Mouse (Mus musculus) neural tube, embryonic 13.5 days (tissue): ENCODE measurements around the gene Hdx. TPM values are rescaled to one million over a fixed set of nuclear protein-coding genes. Genes with fewer than 3 reads are reported as not detected.

Experiments
- ATAC-seq: fragments of 200-750 bp; cut with Nextera tagmentation; 2 replicates; pipeline ENCODE4 v1.8.0; 2017; ENCODE audit warnings: low read depth, mild to moderate bottlenecking, moderate TSS enrichment, moderate library complexity
- H3K27ac ChIP-seq: fragments of 300-500 bp; sonication (generic); replicated peaks from 2 replicates; pipeline ENCODE4 v1.5.1; 2015; ENCODE audit warnings: moderate library complexity, mild to moderate bottlenecking, inconsistent platforms
- H3K27me3 ChIP-seq: fragments of 300-500 bp; sonication (generic); 2 replicates; pipeline ENCODE4 v1.6.1; 2015; ENCODE audit warnings: mild to moderate bottlenecking, inconsistent platforms
- H3K36me3 ChIP-seq: fragments of 300-500 bp; sonication (generic); 2 replicates; pipeline ENCODE4 v1.6.1; 2015; ENCODE audit warnings: mild to moderate bottlenecking, inconsistent platforms
- H3K4me1 ChIP-seq: fragments of 300-500 bp; sonication (generic); replicated peaks from 2 replicates; pipeline ENCODE4 v1.6.1; 2015; ENCODE audit warnings: inconsistent platforms
- H3K4me2 ChIP-seq: fragments of 300-500 bp; sonication (generic); 2 replicates; pipeline ENCODE4 v1.6.1; 2015; ENCODE audit warnings: inconsistent platforms, mild to moderate bottlenecking, moderate library complexity
- H3K4me3 ChIP-seq: fragments of 300-500 bp; sonication (generic); 2 replicates; pipeline ENCODE4 v1.5.1; 2015; ENCODE audit warnings: mild to moderate bottlenecking, inconsistent platforms
- H3K9ac ChIP-seq: fragments of 300-500 bp; sonication (generic); 2 replicates; pipeline ENCODE4 v1.6.1; 2015; ENCODE audit warnings: moderate library complexity, mild to moderate bottlenecking, inconsistent platforms
- H3K9me3 ChIP-seq: fragments of 300-500 bp; sonication (generic); 2 replicates; pipeline ENCODE4 v1.6.1; 2016; ENCODE audit warnings: inconsistent platforms
- WGBS: fragments of 180-500 bp; shearing (Covaris S2); methylation state at CpG from one replicate; pipeline ENCODE4 v1.1.7; 2015; 5-methylcytosine and 5-hydroxymethylcytosine counted together
- polyA plus RNA-seq: library from polyadenylated mRNA; unstranded; fragments of >200 nt; fragmentation: Nextera tagmentation; extraction: Ambion mirVana; gene quantifications from 2 replicates; pipeline ENCODE4 v1.2.1, GENCODE M21; 2015

Hdx gene
- polyA plus RNA-seq, result 2.0 TPM in 2 replicates

DNA sequence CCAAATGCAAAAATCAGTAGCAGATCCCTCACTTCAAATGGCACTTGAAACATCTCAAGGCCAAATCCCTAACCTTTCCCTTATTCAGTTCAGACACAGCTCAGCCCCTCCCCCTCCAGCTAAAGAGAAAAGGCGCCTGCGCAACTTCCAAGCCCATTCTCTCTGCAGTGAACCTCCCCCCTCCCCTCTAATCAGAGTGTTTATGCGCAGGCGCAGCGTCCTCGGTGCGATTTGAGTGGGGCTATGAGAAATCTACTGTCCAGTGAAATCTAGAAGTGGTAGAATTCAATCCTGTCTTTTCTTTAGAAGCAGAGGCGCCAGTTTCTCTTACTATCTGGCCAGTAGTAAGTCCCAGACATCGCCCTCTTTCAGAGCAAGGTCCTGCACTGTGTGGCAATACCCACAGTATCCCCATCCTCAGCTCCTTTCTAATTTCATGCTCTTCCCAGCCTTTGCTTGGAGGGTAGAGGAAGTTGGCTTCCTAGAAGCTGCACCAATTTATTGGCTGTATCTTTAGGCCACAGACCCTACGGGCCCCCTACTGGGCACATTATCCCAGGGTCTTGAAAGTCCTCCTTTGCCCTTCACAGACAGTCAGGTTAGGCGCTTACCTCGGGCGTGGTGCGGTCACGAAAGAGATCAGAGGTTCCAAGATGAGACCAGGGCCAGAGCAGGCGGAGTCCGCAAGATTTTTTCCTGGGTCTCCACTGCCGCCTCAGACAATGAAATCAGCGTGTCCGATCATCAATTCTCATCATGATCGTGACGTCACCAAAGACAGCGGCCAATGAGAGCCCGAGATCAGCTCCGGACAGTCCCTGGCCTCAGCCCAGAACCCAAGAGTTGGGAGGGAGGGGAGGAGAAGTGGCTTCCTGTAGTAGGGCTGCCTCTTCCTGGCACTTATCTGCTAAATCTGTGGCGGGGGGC is at the start of gene Hdx:
Gene Hdx, minus strand, starts transcription at position 724 of the 927 bp plus-strand sequence.
- Histone ChIP-seq H3K36me3 (no peaks in the 10 kb centered on the region), H3K4me2 (peak within 1 kb of the TSS; percentile 52), H3K4me1 (no peaks in the 10 kb centered on the region), H3K9ac (peak within 1 kb of the TSS; percentile 72), H3K27ac (peak within 1 kb of the TSS; percentile 86), H3K9me3 (no peaks in the 10 kb centered on the region), H3K4me3 (peak within 1 kb of the TSS; percentile 51), H3K27me3 (no peaks in the 10 kb centered on the region)
- 23% methylated on average over 26 of the region's 26 CpGs for WGBS
- ATAC-seq, result peak; percentile 96

DNA sequence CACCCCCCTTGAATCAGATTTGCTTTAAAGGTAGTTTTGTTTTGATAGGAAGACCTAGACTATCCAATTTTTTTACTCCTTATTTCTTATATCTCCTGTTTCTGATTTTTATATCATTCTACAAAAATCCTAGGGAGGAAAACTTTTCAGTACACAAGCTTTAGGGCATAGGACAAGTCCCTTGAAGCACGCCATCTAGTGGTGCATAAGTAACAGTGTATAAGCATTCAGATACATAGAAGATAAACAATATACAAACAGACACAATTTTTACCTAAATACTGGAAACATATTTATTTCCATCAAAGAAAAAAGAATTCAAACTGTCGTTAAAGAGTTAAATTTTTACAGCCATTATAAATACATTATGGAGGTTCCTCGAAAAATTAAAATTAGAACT is 11.2 kb downstream of the Hdx start:
- H3K36me3 ChIP-seq, result no peaks in the 10 kb centered on the region
- no peak overlapping the region for H3K4me2 ChIP-seq
- no peak overlapping the region for H3K27ac ChIP-seq
- no peak overlapping the region for H3K4me3 ChIP-seq
- H3K27me3 ChIP-seq, result no peaks in the 10 kb centered on the region
- no peak overlapping the region for H3K9ac ChIP-seq
- no peaks in the 10 kb centered on the region for H3K9me3 ChIP-seq
- no peaks in the 10 kb centered on the region for H3K4me1 ChIP-seq
- 59% methylated on average over 3 of the region's 3 CpGs for WGBS
- ATAC-seq, result no peak

DNA sequence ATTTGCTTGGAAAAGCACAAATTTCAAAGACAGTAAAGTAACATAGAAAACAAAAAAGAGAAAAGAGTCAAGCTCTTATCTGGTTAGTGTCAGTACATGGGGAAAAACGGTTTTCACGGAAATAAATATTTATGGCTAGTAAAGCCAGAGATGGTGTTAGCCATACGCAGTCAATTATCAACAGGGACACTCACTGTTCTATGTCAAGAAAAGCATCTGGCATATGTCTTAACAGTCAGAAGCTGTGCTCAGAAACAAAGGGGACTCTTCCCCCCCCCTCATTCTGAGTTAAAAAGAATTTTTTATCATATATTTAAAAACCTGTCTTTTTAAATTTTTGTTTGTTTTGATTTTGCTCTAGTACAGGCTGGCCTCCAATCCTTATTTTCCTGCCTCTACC is 25.2 kb downstream of the Hdx start:
- Histone ChIP-seq H3K9ac (no peak overlapping the region), H3K27ac (no peak overlapping the region), H3K4me3 (no peak overlapping the region), H3K9me3 (no peaks in the 10 kb centered on the region), H3K4me2 (no peak overlapping the region), H3K4me1 (no peaks in the 10 kb centered on the region), H3K27me3 (no peaks in the 10 kb centered on the region), H3K36me3 (no peaks in the 10 kb centered on the region)
- ATAC-seq, result no peak
- WGBS, result 52% methylated on average over 3 of the region's 3 CpGs

DNA sequence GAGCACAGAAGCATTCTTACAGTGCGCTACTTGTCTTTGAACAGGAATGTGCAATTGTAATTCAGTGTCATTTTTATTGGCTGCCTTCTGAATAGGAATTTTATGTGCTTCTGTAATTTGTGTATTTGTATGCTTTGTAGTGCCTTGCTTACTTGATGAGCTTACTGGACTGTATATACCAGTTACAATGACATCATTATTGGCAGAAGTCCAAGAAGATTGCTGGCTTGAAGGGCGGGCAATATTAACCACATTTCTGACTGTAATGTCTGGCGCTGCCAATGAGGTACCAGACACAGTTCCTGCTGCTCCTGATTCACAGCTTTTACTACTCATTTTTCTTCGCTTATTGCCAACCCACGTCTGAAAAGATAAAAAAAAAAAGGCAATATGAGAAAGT is 36.5 kb downstream of the Hdx start:
- Histone ChIP-seq H3K36me3 (no peaks in the 10 kb centered on the region), H3K27me3 (no peaks in the 10 kb centered on the region), H3K27ac (peak overlapping the region; percentile 28; the same call in 1 of the 2 replicates), H3K9me3 (no peaks in the 10 kb centered on the region), H3K9ac (no peak overlapping the region), H3K4me3 (no peak overlapping the region), H3K4me2 (no peak overlapping the region), H3K4me1 (no peaks in the 10 kb centered on the region)
- 49% methylated on average over 5 of the region's 5 CpGs for WGBS
- ATAC-seq, result no peak

DNA sequence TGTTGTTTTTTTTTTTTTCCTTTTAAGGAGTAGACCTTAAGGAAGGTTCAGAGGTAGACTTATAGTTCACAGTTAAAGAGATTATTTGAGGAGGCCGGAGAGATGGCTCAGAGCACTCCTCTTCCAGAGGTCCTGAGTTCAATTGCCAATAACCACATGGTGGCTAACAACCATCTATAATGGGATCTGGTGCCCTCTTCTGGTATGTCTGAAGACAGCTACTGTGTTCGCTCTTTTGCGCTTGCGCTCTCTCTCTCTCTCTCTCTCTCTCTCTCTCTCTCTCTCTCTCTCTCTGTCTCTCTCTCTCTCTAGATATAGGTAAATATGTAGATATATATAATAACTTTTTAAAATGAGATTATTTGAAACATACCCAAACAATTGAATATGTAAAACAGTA is 38.2 kb downstream of the Hdx start:
- no peak overlapping the region for H3K4me2 ChIP-seq
- no peak for ATAC-seq
- no peak overlapping the region for H3K9ac ChIP-seq
- no peak overlapping the region for H3K27ac ChIP-seq
- H3K27me3 ChIP-seq, result no peaks in the 10 kb centered on the region
- no peaks in the 10 kb centered on the region for H3K9me3 ChIP-seq
- H3K36me3 ChIP-seq, result no peaks in the 10 kb centered on the region
- WGBS, result 90% methylated on average over 4 of the region's 4 CpGs
- H3K4me1 ChIP-seq, result no peaks in the 10 kb centered on the region
- H3K4me3 ChIP-seq, result no peak overlapping the region

DNA sequence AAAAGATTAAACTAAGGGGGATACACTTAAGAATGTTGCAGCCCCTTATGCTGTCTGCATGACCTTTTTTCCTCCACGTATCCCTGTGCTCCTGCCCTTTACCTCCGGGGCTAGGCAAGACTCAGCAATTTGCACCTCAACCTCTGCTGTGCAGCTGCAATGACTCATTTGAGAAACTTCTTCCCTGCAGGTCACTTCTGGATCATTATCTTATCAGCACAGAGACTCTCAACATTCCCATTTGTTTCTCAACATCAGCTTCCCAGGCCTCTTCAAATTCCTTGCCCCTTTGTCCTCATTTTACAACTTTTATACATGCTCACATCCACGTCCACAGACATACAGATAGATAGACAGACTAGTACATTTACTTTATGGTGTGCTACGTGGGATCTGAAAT is 51.9 kb downstream of the Hdx start:
- Histone ChIP-seq H3K4me3 (no peak overlapping the region), H3K27me3 (no peaks in the 10 kb centered on the region), H3K4me1 (no peaks in the 10 kb centered on the region), H3K4me2 (no peak overlapping the region), H3K9me3 (no peaks in the 10 kb centered on the region), H3K27ac (no peak overlapping the region), H3K9ac (no peak overlapping the region), H3K36me3 (no peaks in the 10 kb centered on the region)
- WGBS, result 90% methylated on average over 4 of the region's 4 CpGs
- ATAC-seq, result no peak

DNA sequence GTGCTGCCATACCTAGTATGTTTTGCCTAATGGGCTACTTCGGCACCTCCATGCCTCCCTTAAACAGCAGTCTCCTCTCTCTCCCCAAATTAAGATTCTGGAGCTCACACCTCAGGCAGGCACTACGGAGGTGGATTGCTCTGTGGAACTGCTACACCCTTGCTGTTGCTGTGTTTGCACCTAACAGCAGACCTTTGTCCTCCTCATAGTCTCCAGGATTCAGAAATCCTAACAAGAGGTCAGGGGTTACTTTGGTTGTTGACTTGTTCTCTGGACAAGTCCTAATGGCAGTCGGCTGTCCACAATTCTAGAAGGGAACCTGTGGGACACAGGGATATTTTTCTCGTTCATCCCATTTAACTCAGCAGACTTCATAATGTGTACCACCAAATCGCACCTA is 56.3 kb downstream of the Hdx start:
- ATAC-seq, result no peak

DNA sequence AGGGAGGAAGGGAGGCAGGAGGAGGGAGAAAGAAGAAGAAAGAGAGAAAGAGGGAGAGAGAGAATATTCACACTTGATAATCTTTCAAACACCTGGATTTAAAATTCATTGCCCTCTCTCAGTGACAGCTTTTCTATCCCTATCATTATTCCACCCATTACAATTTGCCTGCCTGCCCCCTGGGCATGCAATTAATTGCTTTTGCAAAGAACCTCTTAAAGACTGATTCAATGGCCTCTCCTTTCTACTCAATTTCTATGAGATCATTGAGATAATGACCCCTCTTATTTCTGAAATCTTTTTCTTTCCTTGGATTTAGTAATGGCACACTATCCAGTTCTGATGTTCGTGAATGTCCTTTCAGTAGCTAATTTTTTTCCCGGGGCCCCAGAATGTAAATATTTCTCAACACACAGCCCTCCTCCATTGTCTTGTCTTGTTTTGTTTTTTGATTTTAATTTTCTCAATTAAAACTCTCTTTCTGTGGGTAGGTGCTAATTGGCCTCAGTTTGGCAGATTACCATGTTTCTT is 99.2 kb downstream of the Hdx start:
- Histone ChIP-seq H3K4me1 (no peaks in the 10 kb centered on the region), H3K27ac (no peak overlapping the region), H3K4me2 (no peak overlapping the region)

More for the DNA sequence above, 56.3 kb downstream of the Hdx start:
- Histone ChIP-seq H3K9ac (no peak overlapping the region), H3K36me3 (no peaks in the 10 kb centered on the region), H3K4me2 (no peak overlapping the region), H3K4me3 (no peak overlapping the region), H3K9me3 (no peaks in the 10 kb centered on the region), H3K27me3 (no peaks in the 10 kb centered on the region), H3K27ac (no peak overlapping the region), H3K4me1 (no peaks in the 10 kb centered on the region)
- WGBS, result 91% methylated on average over 5 of the region's 5 CpGs

DNA sequence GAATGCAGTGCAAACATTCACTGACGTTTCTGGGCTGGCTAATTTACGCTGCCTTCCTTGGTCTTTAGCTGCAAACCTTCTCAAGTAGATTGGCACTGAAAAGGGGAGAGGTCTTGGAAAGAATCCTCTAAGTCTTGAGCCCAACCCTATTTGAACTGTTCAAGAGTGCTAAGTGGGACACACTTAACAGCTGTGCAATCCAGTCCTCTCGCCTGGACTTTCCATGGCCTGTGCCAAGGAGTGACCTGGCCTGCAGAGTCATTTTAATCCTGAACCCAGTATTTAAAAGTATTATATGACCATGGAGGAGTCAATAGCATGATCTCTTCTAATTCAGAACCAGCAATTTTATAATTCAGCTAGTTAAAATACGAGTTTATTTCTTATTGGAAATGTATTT is 109.3 kb downstream of the Hdx start:
- 71% methylated on average over 4 of the region's 4 CpGs for WGBS
- Histone ChIP-seq H3K9ac (no peak overlapping the region), H3K4me3 (no peak overlapping the region), H3K9me3 (no peaks in the 10 kb centered on the region), H3K4me2 (no peak overlapping the region), H3K27me3 (no peaks in the 10 kb centered on the region), H3K27ac (no peak overlapping the region), H3K36me3 (no peaks in the 10 kb centered on the region), H3K4me1 (no peaks in the 10 kb centered on the region)
- ATAC-seq, result no peak

More for the DNA sequence above, 99.2 kb downstream of the Hdx start:
- Histone ChIP-seq H3K27me3 (no peaks in the 10 kb centered on the region), H3K4me3 (no peak overlapping the region), H3K36me3 (no peaks in the 10 kb centered on the region), H3K9ac (no peak overlapping the region), H3K9me3 (no peaks in the 10 kb centered on the region)
- WGBS, result 64% methylated on average over 2 of the region's 2 CpGs
- no peak for ATAC-seq

DNA sequence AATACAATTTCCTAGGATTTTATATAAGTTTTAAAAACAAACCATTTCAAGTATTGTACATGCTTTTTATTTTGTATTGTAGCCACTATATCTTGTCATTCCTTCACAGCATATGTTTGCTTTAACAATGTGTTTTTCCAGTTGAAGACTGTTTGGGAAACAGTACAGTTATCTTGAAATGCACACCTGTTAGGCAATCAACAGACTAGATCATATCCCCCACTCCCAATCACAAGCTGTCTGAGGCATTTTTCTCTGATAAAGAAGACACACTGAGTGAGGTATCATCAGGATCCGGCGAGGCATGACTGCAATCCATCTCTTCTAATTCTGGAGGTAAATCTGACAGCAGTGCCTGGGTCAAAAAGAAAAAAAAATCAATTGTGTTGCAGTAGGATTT is 119.8 kb downstream of the Hdx start:
- no peak overlapping the region for H3K4me2 ChIP-seq
- no peak for ATAC-seq
- WGBS, result 91% methylated on average over 2 of the region's 2 CpGs
- no peaks in the 10 kb centered on the region for H3K36me3 ChIP-seq
- no peak overlapping the region for H3K4me3 ChIP-seq
- H3K9me3 ChIP-seq, result no peaks in the 10 kb centered on the region
- no peak overlapping the region for H3K27ac ChIP-seq
- H3K9ac ChIP-seq, result no peak overlapping the region
- no peaks in the 10 kb centered on the region for H3K27me3 ChIP-seq
- no peaks in the 10 kb centered on the region for H3K4me1 ChIP-seq

DNA sequence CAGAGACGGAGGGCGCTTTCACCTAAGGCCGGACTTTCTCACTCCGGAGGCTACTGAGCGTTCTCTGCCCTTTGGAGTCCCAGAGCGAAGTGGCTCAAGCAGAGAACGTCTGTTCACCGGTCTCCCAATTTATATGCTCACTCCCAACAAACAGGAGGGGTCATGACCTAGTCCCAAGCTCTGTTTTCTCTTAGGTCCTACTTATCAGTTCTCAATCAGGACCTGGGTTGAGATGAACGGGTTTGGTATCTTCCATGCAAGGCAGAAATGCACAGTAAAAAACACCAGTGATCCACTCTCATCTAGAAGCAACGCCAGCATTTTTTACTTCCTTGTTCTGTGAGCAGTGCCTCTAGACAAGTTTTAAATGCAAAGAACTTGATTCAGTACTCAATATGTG is 159.0 kb downstream of the Hdx start, which contains the start of gene Rps6ka6:
Gene Rps6ka6, minus strand, starts transcription at position 101 of the 400 bp plus-strand sequence.
- Histone ChIP-seq H3K9me3 (no peaks in the 10 kb centered on the region), H3K36me3 (no peaks in the 10 kb centered on the region), H3K4me1 (no peaks in the 10 kb centered on the region), H3K27me3 (no peaks in the 10 kb centered on the region), H3K4me2 (no peak within 1 kb of the TSS), H3K27ac (no peak within 1 kb of the TSS), H3K9ac (no peak within 1 kb of the TSS), H3K4me3 (no peak within 1 kb of the TSS)
- WGBS, result 70% methylated on average over 10 of the region's 10 CpGs
- no peak for ATAC-seq
